Mouse (Mus musculus): ENCODE data around the gene Prr14l.

- TF ChIP-seq POLR2A (IDR thresholded peaks at IDR 0.05; ENCODE audit: control insufficient read depth, extremely low read depth, insufficient read depth, low read length, poor library complexity) (no peak), CTCF (IDR thresholded peaks at IDR 0.05; ENCODE audit: borderline replicate concordance, control insufficient read depth, extremely low read depth, insufficient read depth, low read length, poor library complexity) (no peak)
Observed at GRCm38 (mm10) chr5:32820471-32820870, 33.6 kb downstream of the Prr14l start.
